22 mouse cellular contexts compared by ENCODE assay signal in the genomic region with DNA sequence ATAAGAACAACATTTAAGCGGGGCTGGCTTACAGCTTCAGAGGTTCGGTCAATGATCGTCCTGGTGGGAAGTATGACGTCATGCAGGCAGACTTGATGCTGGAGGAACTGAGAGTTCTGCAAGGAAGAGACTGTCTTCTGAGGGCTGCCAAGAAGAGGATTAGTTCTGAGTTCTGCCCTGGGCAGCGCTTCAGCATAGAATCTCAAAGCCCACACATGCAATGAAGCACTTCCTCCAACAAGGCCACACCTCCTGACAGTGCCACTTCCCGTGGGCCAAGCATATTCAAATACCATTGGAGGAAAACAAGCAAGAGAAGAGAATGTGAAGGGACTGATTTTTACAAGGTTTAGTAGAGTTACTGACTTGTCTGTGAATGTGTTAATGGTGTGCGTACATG.
"Had no signal": no experiment of that assay in that cellular context is flagged by ENCODE, and none has a peak within 500 bp of the region (broad histone marks: within the 10 kb centered on the region; RNA-seq: fewer than 3 reads in every experiment).

No protein-coding gene starts in this region.

- H3K4me3 ChIP-seq: layer of hippocampus, adult 2 months; limb, embryonic 12.5 days; limb, embryonic 15.5 days; liver, embryonic 13.5 days; megakaryocyte, embryonic 14.5 days; midbrain, embryonic 12.5 days; midbrain, embryonic 15.5 days; myocyte; neural tube, embryonic 13.5 days had no signal

- DNase-seq: kidney, adult 2 months; kidney, postnatal 25 days; layer of hippocampus, adult 9-11 months; left cerebral cortex, postnatal 4 days; liver, embryonic 13.5 days; lung, adult 2 months; lung, postnatal 14 days; lung, postnatal 4 days; thymus, adult 2 months; thymus, postnatal 14 days; thymus, postnatal 4 days had no signal

- H3K27me3 ChIP-seq: limb, embryonic 12.5 days; limb, embryonic 15.5 days; liver, embryonic 13.5 days; megakaryocyte, embryonic 14.5 days; midbrain, embryonic 12.5 days; midbrain, embryonic 15.5 days; neural tube, embryonic 13.5 days had no signal

- H3K9ac ChIP-seq: limb, embryonic 12.5 days; limb, embryonic 15.5 days; liver, embryonic 13.5 days; midbrain, embryonic 12.5 days; midbrain, embryonic 15.5 days; neural tube, embryonic 13.5 days had no signal

- H3K27ac ChIP-seq: kidney, postnatal 0 days; layer of hippocampus, adult 2 months; limb, embryonic 12.5 days; limb, embryonic 15.5 days; liver, embryonic 13.5 days; midbrain, embryonic 12.5 days; midbrain, embryonic 15.5 days; neural tube, embryonic 13.5 days; stomach, postnatal 0 days had no signal

- H3K4me1 ChIP-seq: limb, embryonic 12.5 days; limb, embryonic 15.5 days; liver, embryonic 13.5 days; megakaryocyte, embryonic 14.5 days; midbrain, embryonic 15.5 days; neural tube, embryonic 13.5 days had no signal

- ATAC-seq: intestine, embryonic 16.5 days; midbrain, embryonic 15.5 days had no signal

- H3K36me3 ChIP-seq: limb, embryonic 12.5 days; limb, embryonic 15.5 days; liver, embryonic 13.5 days; midbrain, embryonic 12.5 days; midbrain, embryonic 15.5 days; neural tube, embryonic 13.5 days had no signal

- H3K9me3 ChIP-seq: limb, embryonic 12.5 days; limb, embryonic 15.5 days; liver, embryonic 13.5 days; midbrain, embryonic 12.5 days; midbrain, embryonic 15.5 days had no signal

- H3K4me2 ChIP-seq: limb, embryonic 12.5 days; limb, embryonic 15.5 days; liver, embryonic 13.5 days; midbrain, embryonic 12.5 days; midbrain, embryonic 15.5 days; neural tube, embryonic 13.5 days had no signal
